Mouse (Mus musculus): Measurements from ENCODE around the gene Acss1.
A peak's percentile ranks its signal among the peaks of the same experiment; 100 is the strongest.

Gene Acss1

GRCm38 (mm10) chr2:150665534-150666451, 2.5 kb downstream of the Acss1 start:
- DNase-seq, result peak; percentile 63

GRCm38 (mm10) chr2:150665006-150665405, 3.3 kb downstream of the Acss1 start:
- no peak for DNase-seq

DNA sequence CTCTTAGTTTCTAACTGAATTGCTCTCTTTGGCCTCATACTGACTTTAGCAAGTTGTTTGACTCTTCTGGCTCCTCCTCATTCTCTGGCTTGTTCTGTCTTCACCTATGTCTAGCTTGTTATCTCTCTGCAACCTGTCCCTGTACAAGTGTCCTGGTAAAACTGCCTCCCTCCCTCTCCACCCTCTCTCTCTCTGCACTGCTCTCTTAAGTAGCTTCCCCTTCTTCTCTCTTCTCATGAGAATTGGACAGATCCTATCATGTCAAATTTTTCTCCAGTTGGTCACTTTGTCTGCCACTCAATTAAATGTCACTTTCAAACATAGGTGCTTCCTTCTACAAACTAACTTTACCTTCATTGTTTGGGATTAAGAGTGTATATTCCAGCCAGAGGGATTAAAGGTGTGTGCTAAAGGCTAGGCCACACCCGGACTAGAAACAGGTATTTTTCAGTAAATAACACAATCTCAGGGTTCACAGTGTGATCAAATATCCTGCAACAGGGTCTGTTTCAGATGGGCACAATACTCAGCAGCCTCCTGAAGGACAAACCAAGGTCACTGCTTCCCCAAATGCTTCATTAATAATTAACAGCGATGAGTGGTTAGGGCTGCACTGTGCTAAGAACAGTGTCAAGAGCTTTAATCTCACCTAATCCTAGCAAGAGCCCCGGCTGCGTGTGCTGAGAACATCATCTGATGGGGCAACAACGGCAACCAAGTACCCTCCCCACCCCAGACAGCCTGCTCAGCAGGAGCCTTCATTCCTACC, 4.0 kb downstream of the Acss1 start:
- DNase-seq, result no peak

- no peak for DNase-seq
Measured at GRCm38 (mm10) chr2:150663255-150663654, 5.0 kb downstream of the Acss1 start.

DNA sequence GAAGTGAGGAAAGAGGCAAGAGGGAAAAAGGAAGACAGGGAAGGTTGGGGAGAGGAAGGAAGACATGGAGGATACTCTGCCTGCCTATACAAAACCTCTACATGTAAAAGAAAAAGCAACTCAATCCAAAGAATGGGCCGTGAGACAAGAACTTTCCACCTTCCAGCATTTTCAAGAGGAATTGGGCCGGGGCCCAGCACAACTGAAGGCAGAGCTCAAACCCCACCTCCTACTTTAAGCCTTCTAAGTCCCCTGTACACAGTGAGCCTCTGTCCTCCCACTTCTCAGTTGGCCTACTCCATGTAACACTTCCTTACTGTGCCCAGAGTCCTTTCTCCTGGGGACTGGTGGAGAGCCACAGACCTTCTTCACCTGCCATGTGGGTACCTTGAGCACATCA, 6.3 kb downstream of the Acss1 start:
- no peak for DNase-seq

DNA sequence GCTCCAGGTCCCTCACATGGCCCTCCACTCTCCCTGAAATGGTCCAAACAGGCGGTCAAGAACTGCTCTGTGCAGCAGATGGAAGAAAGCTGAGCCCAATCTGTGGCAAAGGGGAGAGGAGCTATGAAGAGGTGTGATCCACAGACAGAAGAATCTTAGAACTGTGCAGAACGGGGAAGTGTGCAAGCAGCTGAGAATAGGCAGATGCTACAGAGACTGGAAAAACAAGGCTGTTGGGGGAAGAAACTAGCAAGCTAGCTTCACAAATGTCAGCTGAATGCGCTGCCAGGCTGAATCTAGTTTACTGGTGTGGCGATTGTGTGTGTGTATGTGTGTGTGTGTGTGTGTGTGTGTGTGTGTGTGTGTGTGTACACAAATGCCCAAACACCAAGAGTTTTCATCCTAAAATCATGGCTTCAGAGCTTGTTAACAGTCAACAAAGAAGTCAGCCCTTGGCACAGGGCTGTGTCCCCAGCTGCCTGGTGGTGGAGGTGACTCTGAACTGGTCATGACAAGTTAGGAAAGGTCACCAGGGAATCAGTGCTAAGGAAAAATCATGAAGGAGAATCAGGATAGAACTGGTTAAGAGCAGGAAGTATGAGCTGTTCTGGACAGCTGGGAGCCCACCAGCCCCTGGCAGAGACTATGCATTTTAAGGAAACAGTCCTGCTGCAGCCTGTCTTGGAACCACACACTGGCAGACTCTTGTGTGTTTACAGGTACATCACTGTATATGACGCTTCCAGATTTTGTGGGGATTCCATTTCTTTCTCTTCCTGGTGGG, 7.4 kb downstream of the Acss1 start:
- DNase-seq, result peak; percentile 40

- DNase-seq, result no peak
Measured at GRCm38 (mm10) chr2:150660049-150660448, 8.3 kb downstream of the Acss1 start.

- no peak for DNase-seq
Measured at GRCm38 (mm10) chr2:150656975-150657768, 11.1 kb downstream of the Acss1 start.

DNA sequence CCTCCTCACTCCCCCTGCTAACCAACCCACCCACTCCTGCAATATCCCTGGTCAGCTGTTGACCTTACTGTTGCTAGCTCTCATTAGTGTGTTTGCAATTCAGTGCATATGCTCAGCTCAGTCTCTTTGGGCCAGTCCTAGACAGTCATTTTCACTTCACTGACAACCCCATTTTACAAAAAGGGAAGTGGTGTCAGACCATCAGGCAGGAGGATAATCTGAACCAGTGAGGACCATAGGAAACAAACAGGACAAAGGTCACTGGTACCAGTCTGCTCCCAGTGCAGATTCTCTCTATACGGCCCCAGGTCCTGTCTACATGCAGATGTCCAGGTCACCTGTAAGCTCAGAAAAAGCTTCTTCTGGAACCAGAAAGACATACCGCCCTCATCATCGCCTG, 12.2 kb downstream of the Acss1 start:
- DNase-seq, result no peak

- no peak for DNase-seq
Measured at GRCm38 (mm10) chr2:150655290-150655689, 13.0 kb downstream of the Acss1 start.

- DNase-seq, result peak; percentile 34
Measured at GRCm38 (mm10) chr2:150654814-150655213, 13.5 kb downstream of the Acss1 start.

DNA sequence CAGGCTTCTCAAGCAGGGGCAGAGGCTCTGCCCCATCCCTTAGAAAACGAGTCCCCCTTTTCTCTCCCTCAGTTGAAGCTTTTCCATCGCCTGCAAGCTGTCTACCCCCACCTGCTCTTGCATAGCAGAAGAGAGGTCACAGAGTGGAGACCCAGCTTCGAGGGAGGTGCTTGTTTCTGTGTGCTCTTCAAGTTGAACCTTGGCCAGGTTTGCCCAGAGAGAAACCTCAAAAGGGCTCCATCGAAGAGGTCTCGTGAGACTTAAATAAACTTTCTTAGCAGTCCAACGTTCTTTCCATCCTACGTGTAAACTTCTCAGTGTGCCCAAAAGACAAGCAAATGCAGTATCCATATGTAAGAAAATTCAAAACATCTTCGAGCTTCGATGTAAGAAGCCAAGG, 16.9 kb downstream of the Acss1 start:
- DNase-seq, result no peak

- no peak for DNase-seq
Measured at GRCm38 (mm10) chr2:150650511-150651074, 17.7 kb downstream of the Acss1 start.

GRCm38 (mm10) chr2:150648300-150648895, 19.9 kb downstream of the Acss1 start:
- DNase-seq, result no peak

GRCm38 (mm10) chr2:150647681-150648299, 20.5 kb downstream of the Acss1 start:
- no peak for DNase-seq

DNA sequence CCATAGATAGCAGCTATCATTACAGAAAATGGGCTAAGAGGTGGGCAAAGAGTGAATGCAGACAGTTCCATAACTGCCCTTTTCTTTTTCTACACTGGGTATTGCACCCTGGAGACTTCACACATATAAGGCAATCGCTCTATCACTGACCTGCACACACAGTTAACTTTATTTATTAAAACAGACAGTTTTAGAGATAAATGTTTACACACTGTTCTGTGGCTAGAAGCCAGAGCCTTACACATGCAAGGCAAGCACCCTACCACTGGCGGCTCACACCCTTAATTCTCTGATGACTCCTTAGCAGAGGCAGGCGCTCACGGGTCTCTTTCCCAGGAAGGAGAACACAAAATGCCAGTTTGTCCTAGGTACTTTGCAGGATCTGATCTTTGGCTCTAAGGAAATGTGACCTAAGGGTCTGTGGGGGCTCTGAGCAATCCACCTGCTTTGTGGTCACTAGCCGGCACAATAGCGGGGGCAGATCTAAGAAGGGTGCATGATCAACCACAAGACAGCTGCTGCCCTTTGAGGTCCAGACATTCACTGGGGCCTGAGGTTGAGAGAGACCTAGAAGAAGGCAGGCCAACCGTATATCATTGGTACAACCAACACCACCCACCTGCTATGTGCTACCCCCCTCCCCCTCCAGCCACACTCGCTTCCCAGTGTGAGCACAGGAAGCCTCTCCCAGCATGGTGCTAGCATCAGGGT, 21.7 kb downstream of the Acss1 start:
- no peak for DNase-seq

GRCm38 (mm10) chr2:150645225-150645624, 23.1 kb downstream of the Acss1 start:
- DNase-seq, result no peak

GRCm38 (mm10) chr2:150643726-150644415, 24.4 kb downstream of the Acss1 start:
- no peak for DNase-seq

DNA sequence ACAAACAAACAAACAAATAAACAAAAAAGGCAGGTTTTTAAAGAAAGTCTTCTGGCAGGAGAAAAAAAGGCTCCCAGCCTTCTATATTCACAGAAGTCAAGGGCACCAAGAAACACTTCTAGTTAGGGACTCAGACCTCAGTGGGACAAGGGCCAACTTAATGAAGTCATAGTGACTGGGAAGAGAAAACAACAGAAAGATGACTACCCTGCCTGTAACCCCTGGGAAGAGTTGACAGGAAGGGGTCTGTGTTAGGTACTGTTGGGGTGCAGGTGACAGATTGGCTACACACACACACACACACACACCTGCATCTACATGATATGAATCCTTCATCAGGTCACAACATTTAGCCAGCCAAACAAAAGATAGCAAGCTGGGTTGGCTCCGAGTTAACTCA, 25.1 kb downstream of the Acss1 start:
- DNase-seq, result no peak

- DNase-seq, result no peak
Measured at GRCm38 (mm10) chr2:150638370-150638733, 29.9 kb downstream of the Acss1 start.

Data from kidney, postnatal 10 days (tissue).